Mouse (Mus musculus) kidney, embryonic 14.5 days (tissue): ENCODE data around the gene Nqo2. TPM values are rescaled to one million over a fixed set of nuclear protein-coding genes. Genes with fewer than 3 reads are reported as not detected.
"Not testable (repeated sequence)": the region's sequence is repeated elsewhere in the genome, so short reads cannot be mapped to it uniquely, and the experiment has no call there.

ENCODE experiments used
- ATAC-seq: fragments of 200-750 bp; cut with Nextera tagmentation; 2 replicates; pipeline ENCODE4 v1.8.0; 2017; ENCODE audit warnings: moderate number of reproducible peaks, mild to moderate bottlenecking, moderate TSS enrichment, moderate library complexity; ENCODE audit not compliant: low FRiP score, low TSS enrichment
- H3K27ac ChIP-seq: fragments of 300-500 bp; sonication (generic); 2 replicates; pipeline ENCODE4 v1.5.1; 2014; ENCODE audit warnings: low read depth, mild to moderate bottlenecking, low read length, moderate library complexity, mixed read lengths
- H3K27me3 ChIP-seq: fragments of 300-500 bp; sonication (generic); 2 replicates; pipeline ENCODE4 v1.6.1; 2014; ENCODE audit warnings: mild to moderate bottlenecking, low read length; ENCODE audit not compliant: control insufficient read depth, insufficient read depth
- H3K36me3 ChIP-seq: fragments of 300-500 bp; sonication (generic); 2 replicates; pipeline ENCODE4 v1.6.1; 2014; ENCODE audit warnings: low read length, mixed read lengths; ENCODE audit not compliant: control insufficient read depth, insufficient read depth
- H3K4me1 ChIP-seq: fragments of 300-500 bp; sonication (generic); 2 replicates; pipeline ENCODE4 v1.6.1; 2014; ENCODE audit warnings: low read length, mixed read lengths; ENCODE audit not compliant: control insufficient read depth, insufficient read depth
- H3K4me2 ChIP-seq: fragments of 300-500 bp; sonication (generic); replicated peaks from 2 replicates; pipeline ENCODE4 v1.6.1; 2014; ENCODE audit warnings: low read depth, mild to moderate bottlenecking, low read length
- H3K4me3 ChIP-seq: fragments of 300-500 bp; sonication (generic); 2 replicates; pipeline ENCODE4 v1.5.1; 2014; ENCODE audit warnings: mild to moderate bottlenecking, low read length
- H3K9ac ChIP-seq: fragments of 300-500 bp; sonication (generic); 2 replicates; pipeline ENCODE4 v1.6.1; 2014; ENCODE audit warnings: low read depth, mild to moderate bottlenecking, low read length, moderate library complexity
- H3K9me3 ChIP-seq: fragments of 300-500 bp; sonication (generic); 2 replicates; pipeline ENCODE4 v1.6.1; 2016; ENCODE audit warnings: low read length; ENCODE audit not compliant: control insufficient read depth
- WGBS: fragments of 180-500 bp; shearing (Covaris S2); extraction: QIAGEN DNeasy Blood & Tissue Kit; methylation state at CpG from one replicate; pipeline ENCODE4 v1.1.7; 2014; 5-methylcytosine and 5-hydroxymethylcytosine counted together
- polyA plus RNA-seq: library from polyadenylated mRNA; unstranded; fragments of >200 nt; fragmentation: Nextera tagmentation; extraction: Ambion mirVana; gene quantifications from 2 replicates; pipeline ENCODE4 v1.2.1, GENCODE M21; 2014

The Nqo2 gene
- 26.2 and 29.6 TPM in 2 replicates for polyA plus RNA-seq

DNA sequence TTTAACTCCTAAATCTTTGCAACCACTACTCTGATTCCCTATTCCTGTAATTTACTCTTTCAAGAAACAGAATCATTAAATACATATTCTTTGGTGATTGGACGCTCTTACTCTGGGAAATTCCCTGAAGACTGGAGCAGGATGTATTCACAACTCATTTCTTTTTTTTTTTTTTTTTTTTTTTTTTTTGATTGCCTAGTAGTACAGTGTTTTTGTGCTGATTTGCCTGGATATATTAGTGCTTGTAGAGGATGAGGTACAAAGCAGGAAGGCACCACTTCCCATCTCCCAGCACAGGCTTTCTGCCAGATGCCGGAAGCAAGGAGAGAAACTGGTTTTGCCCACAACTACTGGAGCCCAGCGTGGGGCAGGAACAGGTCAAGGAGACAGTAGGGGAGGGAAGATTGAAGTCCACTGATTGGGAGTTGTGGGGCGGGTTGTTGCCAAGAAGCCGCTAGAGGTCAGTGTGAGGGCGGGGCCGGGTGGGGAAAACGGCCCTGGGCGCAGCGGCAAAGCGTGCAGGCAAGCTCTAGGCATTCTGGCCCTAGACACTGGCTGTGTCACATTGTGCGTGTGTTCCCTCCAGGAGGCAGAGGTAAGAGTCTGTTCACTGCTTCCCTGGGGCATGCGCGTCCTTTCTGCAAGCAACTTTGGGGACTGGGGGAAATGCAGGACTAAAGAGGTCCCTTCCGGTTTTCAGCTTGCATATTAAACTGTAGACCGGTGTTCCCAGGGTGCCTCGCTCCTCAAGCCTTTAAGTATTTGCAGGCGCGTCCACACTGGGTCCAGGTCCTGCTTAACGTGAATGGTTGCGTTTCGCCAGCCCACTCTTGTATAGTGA, at the start of gene Nqo2:
Gene Nqo2 (plus strand): TSS at position 482 of the 841 bp plus-strand sequence.
- peaks cover 6% of the 10 kb centered on the region; the same call in 1 of the 2 replicates for H3K4me1 ChIP-seq
- 3% methylated on average over 22 of the region's 22 CpGs for WGBS
- peak within 1 kb of the TSS; percentile 96 for H3K27ac ChIP-seq
- H3K9ac ChIP-seq: peak within 1 kb of the TSS; percentile 65
- H3K36me3 ChIP-seq: no peaks in the 10 kb centered on the region
- no peaks in the 10 kb centered on the region for H3K27me3 ChIP-seq
- no peaks in the 10 kb centered on the region for H3K9me3 ChIP-seq
- peak within 1 kb of the TSS; percentile 51 for H3K4me2 ChIP-seq
- peak within 1 kb of the TSS; percentile 59 for H3K4me3 ChIP-seq
- ATAC-seq: peak; percentile 95

DNA sequence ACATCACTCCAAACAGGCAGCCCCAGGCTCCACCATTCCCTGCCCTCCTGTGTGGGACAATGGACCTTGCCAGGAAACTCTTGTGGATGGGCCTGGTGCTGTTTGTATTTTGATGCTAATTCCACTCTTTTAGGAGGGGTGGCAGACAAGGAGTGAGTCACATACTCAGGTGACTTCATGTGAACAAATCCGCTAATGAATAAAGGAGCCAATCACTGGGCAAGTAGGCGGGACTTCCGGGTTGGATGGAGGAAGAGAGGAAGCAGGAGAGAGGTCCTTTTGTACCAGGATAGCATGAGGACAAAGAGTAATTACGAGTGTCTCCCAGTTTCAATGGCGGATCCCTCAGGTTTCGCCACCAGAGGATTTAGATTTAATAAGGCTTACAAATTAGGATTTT, 43.4 kb upstream of the Nqo2 start:
- no peak for ATAC-seq
- Histone ChIP-seq H3K9ac (no peak overlapping the region), H3K4me2 (no peak overlapping the region), H3K4me1 (no peaks in the 10 kb centered on the region), H3K27me3 (no peaks in the 10 kb centered on the region), H3K36me3 (peaks cover 22% of the 10 kb centered on the region), H3K9me3 (no peaks in the 10 kb centered on the region), H3K4me3 (no peak overlapping the region), H3K27ac (no peak overlapping the region)
- WGBS: 92% methylated on average over 6 of the region's 6 CpGs

DNA sequence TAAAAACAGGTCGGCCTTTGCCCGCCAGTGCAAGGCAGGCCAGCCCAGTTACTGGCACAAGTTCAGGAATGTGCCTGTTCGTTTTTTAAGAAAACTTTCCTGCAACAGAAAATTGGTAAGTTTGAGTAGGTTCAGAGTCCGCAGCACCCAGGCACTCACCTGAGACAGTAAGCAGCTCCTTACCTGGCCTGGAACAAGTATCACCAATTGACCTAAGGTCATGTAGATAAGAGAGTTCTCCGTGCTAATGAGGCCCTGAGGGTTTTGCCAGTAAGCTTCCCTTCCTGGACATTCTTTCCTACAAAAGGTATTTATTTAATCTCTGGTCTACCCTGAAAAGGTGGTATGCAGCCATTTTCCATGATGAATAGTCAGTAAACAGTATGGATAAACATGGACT, 42.8 kb upstream of the Nqo2 start:
- Histone ChIP-seq H3K36me3 (peaks cover 22% of the 10 kb centered on the region), H3K4me1 (no peaks in the 10 kb centered on the region), H3K4me2 (no peak overlapping the region), H3K27ac (no peak overlapping the region), H3K4me3 (no peak overlapping the region), H3K27me3 (no peaks in the 10 kb centered on the region), H3K9ac (no peak overlapping the region), H3K9me3 (no peaks in the 10 kb centered on the region)
- no peak for ATAC-seq
- WGBS: 83% methylated on average over 5 of the region's 5 CpGs

- Histone ChIP-seq H3K9ac (no peak overlapping the region), H3K27ac (no peak overlapping the region), H3K27me3 (no peaks in the 10 kb centered on the region), H3K4me3 (no peak overlapping the region), H3K4me1 (no peaks in the 10 kb centered on the region), H3K4me2 (no peak overlapping the region), H3K36me3 (no peaks in the 10 kb centered on the region), H3K9me3 (no peaks in the 10 kb centered on the region)
- ATAC-seq: no peak
- WGBS: 79% methylated on average over 2 of the region's 2 CpGs
Observed at GRCm38 (mm10) chr13:33930281-33930680, 34.2 kb upstream of the Nqo2 start.

DNA sequence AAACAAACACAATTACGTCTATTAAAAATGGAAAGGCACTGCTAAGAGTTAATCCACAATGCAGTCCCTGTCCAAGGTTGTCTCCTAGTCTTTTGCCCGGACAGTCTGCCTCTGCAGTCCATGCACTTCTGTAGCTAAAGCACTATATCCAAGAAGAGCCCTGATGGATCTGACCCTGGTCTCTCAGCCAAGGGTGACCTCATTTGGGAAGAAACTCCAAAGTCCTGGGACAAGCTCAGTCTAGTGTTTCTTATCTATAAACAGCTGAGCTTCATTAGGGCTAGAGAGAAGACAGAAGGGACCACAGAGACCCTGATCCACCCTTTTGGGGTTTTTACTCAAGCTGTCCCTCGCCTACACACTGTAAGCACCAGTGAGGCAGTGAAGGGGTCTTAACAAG, 33.6 kb upstream of the Nqo2 start:
- WGBS: 81% methylated on average over 3 of the region's 3 CpGs
- no peak for ATAC-seq

GRCm38 (mm10) chr13:33934743-33935142, 29.7 kb upstream of the Nqo2 start:
- H3K4me2 ChIP-seq: peak overlapping the region; percentile 70
- no peaks in the 10 kb centered on the region for H3K27me3 ChIP-seq
- WGBS: 36% methylated on average over 6 of the region's 6 CpGs
- H3K36me3 ChIP-seq: no peaks in the 10 kb centered on the region
- no peaks in the 10 kb centered on the region for H3K4me1 ChIP-seq
- peak overlapping the region; percentile 63 for H3K4me3 ChIP-seq
- H3K9me3 ChIP-seq: no peaks in the 10 kb centered on the region
- H3K27ac ChIP-seq: peak overlapping the region; percentile 65; the same call in 1 of the 2 replicates
- H3K9ac ChIP-seq: no peak overlapping the region
- peak; percentile 64 for ATAC-seq

More for the DNA sequence above, 33.6 kb upstream of the Nqo2 start:
- no peaks in the 10 kb centered on the region for H3K4me1 ChIP-seq
- no peak overlapping the region for H3K27ac ChIP-seq
- no peaks in the 10 kb centered on the region for H3K27me3 ChIP-seq
- H3K9me3 ChIP-seq: no peaks in the 10 kb centered on the region
- H3K9ac ChIP-seq: no peak overlapping the region
- no peaks in the 10 kb centered on the region for H3K36me3 ChIP-seq
- H3K4me2 ChIP-seq: no peak overlapping the region
- H3K4me3 ChIP-seq: no peak overlapping the region

DNA sequence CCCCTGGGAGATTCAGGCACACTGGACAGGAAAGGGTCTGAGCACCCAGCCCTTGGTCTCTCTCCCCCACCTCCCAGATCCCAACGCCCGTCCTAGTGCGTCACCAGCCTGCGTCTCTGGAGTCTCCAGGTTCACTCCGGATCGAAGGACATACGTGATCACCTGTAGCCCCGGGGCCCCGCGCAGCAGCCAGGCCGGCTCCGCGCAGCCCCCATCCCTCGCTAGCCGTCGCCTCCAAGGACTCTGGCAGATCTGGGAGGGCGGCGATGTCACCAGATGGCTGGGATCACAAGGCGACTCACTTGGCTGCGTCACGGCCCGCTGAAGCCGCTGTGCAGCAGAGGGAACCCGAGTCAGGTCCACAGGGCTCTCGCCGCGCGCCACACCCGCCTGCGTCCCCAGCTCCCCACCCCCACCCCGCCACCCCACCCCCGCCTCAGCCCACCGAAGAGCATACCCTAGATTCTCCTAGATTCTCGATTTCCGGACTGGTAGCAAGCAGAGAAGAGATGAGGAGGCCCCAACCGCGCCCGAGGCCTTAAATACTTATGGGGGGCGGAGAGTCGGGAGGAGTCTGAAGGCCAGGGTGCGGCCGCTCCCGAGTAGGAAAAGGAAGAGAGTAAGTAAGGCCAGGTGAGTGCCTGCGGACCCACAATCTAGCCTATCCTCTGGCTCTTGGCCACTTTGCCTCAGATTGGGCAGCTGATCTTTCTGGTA, 28.9 kb upstream of the Nqo2 start:
- H3K27ac ChIP-seq: peak overlapping the region; percentile 65
- under 1% methylated on average over 42 of the region's 44 CpGs for whole genome bisulfite sequencing
- ATAC-seq: peak; percentile 96

GRCm38 (mm10) chr13:33937151-33937550, 27.3 kb upstream of the Nqo2 start:
- H3K9me3 ChIP-seq: no peaks in the 10 kb centered on the region
- no peak for ATAC-seq
- no peak overlapping the region for H3K9ac ChIP-seq
- no peak overlapping the region for H3K27ac ChIP-seq
- H3K27me3 ChIP-seq: no peaks in the 10 kb centered on the region
- no peak overlapping the region for H3K4me3 ChIP-seq
- no peaks in the 10 kb centered on the region for H3K36me3 ChIP-seq
- H3K4me2 ChIP-seq: no peak overlapping the region
- no peaks in the 10 kb centered on the region for H3K4me1 ChIP-seq
- 88% methylated on average over 5 of the region's 5 CpGs for WGBS

More for the DNA sequence above, 28.9 kb upstream of the Nqo2 start:
- Histone ChIP-seq H3K9me3 (no peaks in the 10 kb centered on the region), H3K4me3 (peak overlapping the region; percentile 63), H3K9ac (peak overlapping the region; percentile 76), H3K36me3 (no peaks in the 10 kb centered on the region), H3K4me2 (peak overlapping the region; percentile 70), H3K27me3 (no peaks in the 10 kb centered on the region), H3K4me1 (no peaks in the 10 kb centered on the region)

- not testable (repeated sequence) for H3K9ac ChIP-seq, H3K4me2 ChIP-seq, H3K36me3 ChIP-seq, H3K4me1 ChIP-seq, ATAC-seq, H3K27ac ChIP-seq, H3K27me3 ChIP-seq, H3K9me3 ChIP-seq, H3K4me3 ChIP-seq
Observed at GRCm38 (mm10) chr13:33937587-33937986, 26.9 kb upstream of the Nqo2 start.
